ENCODE assay signal across 24 mouse cellular contexts in genomic region chr15:36680361-36681140, GRCm38 (mm10).
DNase-seq lines count a peak whose midpoint lies in the region; TF ChIP-seq lines count a peak whose summit lies in the region.
"Had no signal": no experiment of that assay in that cellular context is flagged by ENCODE, and none has a peak within 500 bp of the region (broad histone marks: within the 10 kb centered on the region; RNA-seq: fewer than 3 reads in every experiment).

No protein-coding gene starts in this region.

- peak; percentile 23 for DNase-seq in gastrocnemius, adult 2 months
- no peak for DNase-seq in gastrocnemius, postnatal 36 days
- DNase-seq in kidney, adult 8-10 months, result peak; percentile 36 to 52
- DNase-seq in kidney, postnatal 10 days, result no peak
- peak; percentile 34 for DNase-seq in fat pad, adult 2 months (ENCODE audit: extremely low read depth, low read depth, low spot score)
- DNase-seq in adrenal gland, adult 2 months, result no peak
- no peak for DNase-seq in layer of hippocampus, adult 11-12 months (ENCODE audit: low spot score)
- DNase-seq: adrenal gland, adult 8-10 months; cerebellum, adult 11-12 months; cerebellum, postnatal 10 days; gastrocnemius, postnatal 14 days; heart, postnatal 10 days; lung, adult 18-20 months; right cerebral cortex, postnatal 14 days had no signal

- TF ChIP-seq CTCF in gastrocnemius, adult 2 months (IDR thresholded peaks at IDR 0.05), result no peak

- H3K4me3 ChIP-seq in gastrocnemius, adult 2 months, result no peak overlapping the region
- H3K4me3 ChIP-seq: embryonic facial prominence, embryonic 13.5 days; erythroblast, embryonic 14.5 days; forebrain, embryonic 13.5 days; heart, adult 2 months; heart, embryonic 13.5 days; limb, embryonic 13.5 days; liver, embryonic 12.5 days; midbrain, embryonic 13.5 days had no signal

- no peak overlapping the region for H3K27ac ChIP-seq in gastrocnemius, adult 2 months
- H3K27ac ChIP-seq: embryonic facial prominence, embryonic 13.5 days; forebrain, embryonic 13.5 days; heart, adult 2 months; heart, embryonic 13.5 days; hindbrain, embryonic 14.5 days; limb, embryonic 13.5 days; liver, embryonic 12.5 days; macrophage; midbrain, embryonic 13.5 days had no signal

- intact Hi-C loops in gastrocnemius, adult 2 months (cut with DNase I), result loop anchor here (5.0 kb wide), 1 partner anchor 33 kb away; no protein-coding TSS in a partner anchor
- intact Hi-C loops in gastrocnemius, postnatal 36 days (cut with DNase I), result no loop called here

Comparison
In these comparisons a context has a peak if more than half of its experiments do, and no peak if none do; other contexts are left out.
1. DNase-seq: peak in gastrocnemius, adult 2 months (single experiment), kidney, adult 8-10 months (2 of 2) and fat pad, adult 2 months (single experiment); none in gastrocnemius, postnatal 36 days (0 of 2), kidney, postnatal 10 days (single experiment), adrenal gland, adult 2 months (single experiment) and layer of hippocampus, adult 11-12 months (single experiment).